Mouse (Mus musculus) hindbrain, embryonic 13.5 days (tissue): ENCODE measurements around the gene Por. TPM values are rescaled to one million over a fixed set of nuclear protein-coding genes. Genes with fewer than 3 reads are reported as not detected.

Source experiments
- ATAC-seq: fragments of 200-750 bp; cut with Nextera tagmentation; 2 replicates; pipeline ENCODE4 v1.8.0; 2017; ENCODE audit warnings: moderate TSS enrichment; ENCODE audit not compliant: low FRiP score
- H3K27ac ChIP-seq: fragments of 300-500 bp; sonication (generic); 2 replicates; pipeline ENCODE4 v1.5.1; 2015; ENCODE audit warnings: inconsistent platforms, mild to moderate bottlenecking, moderate library complexity
- H3K27me3 ChIP-seq: fragments of 300-500 bp; sonication (generic); 2 replicates; pipeline ENCODE4 v1.6.1; 2015; ENCODE audit warnings: mild to moderate bottlenecking, inconsistent platforms
- H3K36me3 ChIP-seq: fragments of 300-500 bp; sonication (generic); 2 replicates; pipeline ENCODE4 v1.6.1; 2015; ENCODE audit warnings: mild to moderate bottlenecking, inconsistent platforms
- H3K4me1 ChIP-seq: fragments of 300-500 bp; sonication (generic); replicated peaks from 2 replicates; pipeline ENCODE4 v1.6.1; 2015; ENCODE audit warnings: inconsistent platforms
- H3K4me2 ChIP-seq: fragments of 300-500 bp; sonication (generic); 2 replicates; pipeline ENCODE4 v1.6.1; 2015; ENCODE audit warnings: inconsistent platforms, mild to moderate bottlenecking, moderate library complexity
- H3K4me3 ChIP-seq: fragments of 300-500 bp; sonication (generic); 2 replicates; pipeline ENCODE4 v1.5.1; 2015; ENCODE audit warnings: mild to moderate bottlenecking, inconsistent platforms
- H3K9ac ChIP-seq: fragments of 300-500 bp; sonication (generic); 2 replicates; pipeline ENCODE4 v1.6.1; 2015; ENCODE audit warnings: mild to moderate bottlenecking, inconsistent platforms
- H3K9me3 ChIP-seq: fragments of 300-500 bp; sonication (generic); 2 replicates; pipeline ENCODE4 v1.6.1; 2016; ENCODE audit warnings: inconsistent platforms
- WGBS: fragments of 180-500 bp; shearing (Covaris S2); methylation state at CpG from one replicate; pipeline ENCODE4 v1.1.7; 2015; 5-methylcytosine and 5-hydroxymethylcytosine counted together
- polyA plus RNA-seq: library from polyadenylated mRNA; unstranded; fragments of >200 nt; fragmentation: Nextera tagmentation; extraction: Ambion mirVana; gene quantifications from 2 replicates; pipeline ENCODE4 v1.2.1, GENCODE M21; 2015

The Por gene
- polyA plus RNA-seq, 1 experiment from 2014 or later = 107 TPM

DNA sequence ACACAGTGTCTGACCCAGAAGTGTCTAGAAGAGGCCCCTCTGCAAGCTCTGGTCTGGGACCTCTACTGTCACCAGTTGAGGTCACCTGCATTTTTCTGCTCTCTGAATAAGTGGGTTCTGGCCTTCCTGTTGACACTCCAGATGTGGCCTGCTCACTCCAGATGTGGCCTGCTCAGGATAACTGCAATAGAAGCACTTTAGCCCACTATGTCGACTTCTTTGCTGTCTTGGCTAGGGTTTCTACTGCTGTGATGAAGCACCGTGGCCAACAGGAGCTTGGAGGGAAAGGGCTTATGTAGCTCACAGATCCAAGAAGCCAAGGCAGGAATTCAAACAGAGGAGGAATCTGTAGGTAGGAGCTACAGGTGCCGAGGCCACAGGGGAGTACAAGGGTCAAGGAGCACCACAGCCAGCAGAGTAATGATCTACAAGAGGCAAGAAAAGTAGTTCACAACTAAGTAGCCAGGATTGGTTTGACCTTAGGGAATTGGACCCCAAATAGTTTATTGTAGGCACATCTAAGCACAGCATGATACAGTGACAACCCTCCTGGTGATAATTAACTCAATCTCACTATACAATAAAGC lies 53.4 kb downstream of the Por start:
- no peaks in the 10 kb centered on the region for H3K27me3 ChIP-seq
- H3K36me3 ChIP-seq = peaks cover 19% of the 10 kb centered on the region
- no peak overlapping the region for H3K4me2 ChIP-seq
- peaks cover 56% of the 10 kb centered on the region for H3K4me1 ChIP-seq
- H3K9me3 ChIP-seq = no peaks in the 10 kb centered on the region
- H3K4me3 ChIP-seq = no peak overlapping the region
- no peak overlapping the region for H3K9ac ChIP-seq
- H3K27ac ChIP-seq = no peak overlapping the region
- ATAC-seq = no peak
- WGBS = 84% methylated on average over 3 of the region's 3 CpGs

DNA sequence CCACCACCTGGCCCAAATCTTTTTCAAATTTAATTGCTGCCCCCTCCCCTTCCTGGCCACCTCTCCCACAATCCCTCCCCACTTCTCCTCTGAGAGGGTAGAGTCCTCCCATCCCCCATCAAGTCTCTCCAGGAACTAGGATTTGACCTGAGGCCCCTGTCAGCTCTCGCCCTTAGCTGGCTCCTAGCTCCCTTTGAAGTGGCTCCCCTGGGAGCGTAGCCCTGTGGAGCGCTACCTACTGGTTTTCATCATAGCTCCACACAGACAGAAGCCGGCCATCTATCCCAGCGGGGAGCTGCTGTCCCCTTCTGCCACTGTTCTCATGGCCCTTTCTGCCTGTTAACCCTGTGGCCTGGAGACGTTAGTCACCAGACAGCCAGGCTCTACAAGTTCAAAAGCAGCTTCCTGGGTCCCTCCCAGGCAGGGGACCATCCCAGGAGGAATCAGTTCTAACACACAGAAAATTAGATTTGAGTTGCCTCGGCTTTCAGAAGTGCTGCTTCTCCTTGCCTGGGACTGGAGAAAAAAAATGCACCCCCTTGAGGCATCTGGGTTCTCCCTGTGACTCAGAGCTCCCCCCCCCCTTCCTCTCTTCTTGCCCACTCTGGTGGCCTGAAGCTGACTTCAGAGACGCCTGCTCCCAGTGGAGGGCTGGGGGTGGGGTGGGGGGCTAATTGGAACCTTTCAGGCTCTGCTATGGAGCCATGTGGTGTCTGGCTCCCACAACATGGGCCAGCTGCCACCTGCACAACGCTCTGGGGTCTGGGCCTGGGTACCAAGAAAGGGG lies 54.9 kb downstream of the Por start:
- Histone ChIP-seq H3K27me3 (no peaks in the 10 kb centered on the region), H3K9ac (peak overlapping the region; percentile 71), H3K9me3 (no peaks in the 10 kb centered on the region), H3K4me2 (peak overlapping the region; percentile 54), H3K4me1 (peaks cover 60% of the 10 kb centered on the region), H3K4me3 (no peak overlapping the region), H3K27ac (peak overlapping the region; percentile 96), H3K36me3 (peaks cover 21% of the 10 kb centered on the region)
- ATAC-seq = peak; percentile 72
- 3% methylated on average over 9 of the region's 9 CpGs for WGBS

DNA sequence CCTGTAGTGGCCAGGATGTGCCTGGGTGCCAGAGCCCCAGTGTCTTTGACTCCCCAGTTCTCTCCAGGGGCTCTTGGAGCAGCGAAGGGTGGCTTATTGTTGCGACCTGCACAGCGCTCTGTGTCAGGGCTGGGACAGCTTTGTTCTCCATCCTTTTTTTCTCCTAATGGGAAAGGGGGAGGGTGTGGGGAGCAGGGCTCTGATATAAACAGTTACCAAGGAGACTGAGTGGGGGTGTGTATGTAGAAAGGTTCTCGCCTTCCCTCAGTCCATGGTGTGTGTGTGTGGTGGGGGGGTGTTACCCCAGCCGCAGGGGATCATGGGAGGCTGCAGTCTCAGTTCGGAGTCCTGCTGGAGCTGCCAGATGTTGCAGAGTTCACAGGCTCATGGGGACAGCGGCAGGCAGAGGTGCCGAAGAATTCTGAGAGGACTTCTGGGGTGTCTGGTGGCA lies 55.6 kb downstream of the Por start:
- peak overlapping the region; percentile 54 for H3K4me2 ChIP-seq
- H3K4me1 ChIP-seq = peaks cover 56% of the 10 kb centered on the region

DNA sequence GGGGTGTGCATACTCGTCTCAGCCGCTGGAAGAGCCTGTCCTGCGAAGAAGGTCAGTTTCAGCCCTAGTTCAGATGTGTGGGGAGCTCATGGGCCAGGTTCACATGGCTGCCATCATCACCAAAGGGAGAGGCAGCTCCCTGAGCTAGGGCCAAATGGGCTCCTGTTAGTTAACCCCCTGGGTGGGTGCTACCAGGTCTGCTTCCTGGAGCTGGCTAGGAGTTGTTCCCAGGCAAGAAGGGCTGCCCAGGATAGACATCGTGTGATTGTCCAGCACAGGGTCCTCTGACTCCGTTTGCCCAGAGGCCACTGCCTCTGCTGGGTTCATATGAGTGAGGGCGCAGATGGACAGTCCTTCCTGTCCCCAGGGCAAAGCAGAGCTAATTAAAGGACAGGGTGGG lies 56.2 kb downstream of the Por start:
- no peaks in the 10 kb centered on the region for H3K27me3 ChIP-seq
- peak overlapping the region; percentile 54 for H3K4me2 ChIP-seq
- H3K9me3 ChIP-seq = no peaks in the 10 kb centered on the region
- 21% methylated on average over 6 of the region's 6 CpGs for WGBS
- ATAC-seq = peak; percentile 4; the same call in 1 of the 2 replicates
- peak overlapping the region; percentile 96 for H3K27ac ChIP-seq
- peaks cover 29% of the 10 kb centered on the region for H3K36me3 ChIP-seq
- peaks cover 56% of the 10 kb centered on the region for H3K4me1 ChIP-seq
- peak overlapping the region; percentile 71 for H3K9ac ChIP-seq
- H3K4me3 ChIP-seq = peak overlapping the region; percentile 27

More for the DNA sequence above, 55.6 kb downstream of the Por start:
- Histone ChIP-seq H3K9ac (peak overlapping the region; percentile 71), H3K27me3 (no peaks in the 10 kb centered on the region), H3K27ac (peak overlapping the region; percentile 96), H3K9me3 (no peaks in the 10 kb centered on the region), H3K36me3 (peaks cover 23% of the 10 kb centered on the region), H3K4me3 (peak overlapping the region; percentile 27)
- ATAC-seq = peak; percentile 92
- WGBS = 4% methylated on average over 8 of the region's 8 CpGs

DNA sequence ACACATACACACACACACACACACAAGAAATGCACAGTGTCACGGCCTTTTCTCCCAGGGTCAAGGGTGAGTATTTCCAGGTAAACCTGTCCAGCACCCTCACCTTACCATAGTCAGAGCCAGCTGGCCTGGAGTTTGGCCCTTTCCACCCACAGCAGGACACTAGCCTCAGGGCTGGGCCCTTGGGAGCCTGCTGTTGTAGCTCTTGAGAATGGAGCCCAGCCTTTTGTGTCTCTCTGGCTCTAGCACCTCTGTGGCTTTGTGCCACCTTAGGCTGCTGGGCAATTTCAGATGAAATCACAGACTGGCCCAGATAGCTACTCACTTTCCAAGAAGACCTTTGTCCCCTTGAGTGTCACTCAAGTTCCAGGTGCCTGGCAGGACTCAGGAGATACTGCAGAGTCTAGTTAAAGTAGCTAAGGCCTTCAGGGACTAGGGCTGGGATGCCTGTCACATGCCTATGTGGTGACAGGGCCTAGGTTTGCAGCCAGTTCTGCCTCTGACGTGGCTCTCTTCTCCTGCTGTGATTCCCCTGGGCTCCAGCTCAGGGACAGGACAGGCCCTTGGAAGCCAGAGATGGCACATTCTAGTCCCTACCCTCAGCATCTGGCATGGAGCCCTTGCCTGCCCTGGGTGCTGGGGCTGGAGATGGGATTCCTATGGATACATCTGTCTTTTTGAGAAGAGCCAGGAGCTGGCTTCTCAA lies 57.0 kb downstream of the Por start:
- ATAC-seq = no peak
- Histone ChIP-seq H3K27ac (peak overlapping the region; percentile 96), H3K9me3 (no peaks in the 10 kb centered on the region), H3K4me2 (peak overlapping the region; percentile 54), H3K9ac (peak overlapping the region; percentile 71), H3K4me3 (peak overlapping the region; percentile 27; the same call in 1 of the 2 replicates), H3K27me3 (no peaks in the 10 kb centered on the region), H3K4me1 (peaks cover 56% of the 10 kb centered on the region), H3K36me3 (peaks cover 37% of the 10 kb centered on the region)
- WGBS = 78% methylated on average over 2 of the region's 2 CpGs

DNA sequence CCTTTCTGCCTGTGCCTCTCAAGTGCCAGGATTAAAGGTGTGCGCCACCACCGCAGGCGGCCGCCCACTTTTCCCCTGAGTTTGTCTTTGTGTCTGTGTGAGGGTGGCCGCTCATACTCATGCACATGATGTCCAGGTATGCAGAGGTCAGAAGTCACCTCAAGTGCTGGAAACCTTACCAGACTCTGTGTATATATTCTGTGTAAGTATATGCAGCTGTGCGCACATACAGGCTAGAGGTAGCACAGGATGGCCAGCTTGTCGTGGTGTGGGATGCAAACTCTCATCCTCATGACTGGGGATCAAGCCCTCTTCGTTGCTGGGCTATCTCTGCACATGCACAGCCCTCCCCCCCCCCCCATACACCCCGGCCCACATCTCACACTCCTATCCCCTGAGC lies 58.0 kb downstream of the Por start:
- Histone ChIP-seq H3K4me1 (peaks cover 56% of the 10 kb centered on the region), H3K36me3 (peaks cover 47% of the 10 kb centered on the region)

DNA sequence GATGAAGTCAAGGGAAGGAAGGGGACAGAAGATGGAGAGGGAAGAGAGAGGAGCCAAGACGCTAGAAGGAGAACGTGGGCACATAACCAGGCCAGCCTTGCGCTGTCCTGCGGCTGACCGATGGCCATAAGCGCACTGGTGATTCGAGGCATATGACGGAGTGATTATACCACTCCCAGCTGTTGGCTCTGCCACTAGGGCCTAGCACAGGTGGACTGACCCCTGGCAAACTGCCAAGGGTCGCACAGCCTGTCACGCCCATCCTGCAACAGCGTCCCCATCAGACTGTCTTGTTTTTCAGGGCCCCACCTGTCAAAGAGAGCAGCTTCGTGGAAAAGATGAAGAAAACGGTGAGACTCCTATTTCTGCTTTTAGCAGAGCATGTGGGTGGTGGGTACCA lies 58.5 kb downstream of the Por start:
- Histone ChIP-seq H3K36me3 (peaks cover 52% of the 10 kb centered on the region), H3K9me3 (no peaks in the 10 kb centered on the region), H3K27ac (no peak overlapping the region), H3K4me2 (no peak overlapping the region), H3K4me1 (peaks cover 52% of the 10 kb centered on the region), H3K4me3 (no peak overlapping the region), H3K9ac (no peak overlapping the region), H3K27me3 (no peaks in the 10 kb centered on the region)
- no peak for ATAC-seq
- WGBS = 95% methylated on average over 13 of the region's 13 CpGs

More for the DNA sequence above, 58.0 kb downstream of the Por start:
- Histone ChIP-seq H3K27ac (no peak overlapping the region), H3K27me3 (no peaks in the 10 kb centered on the region), H3K9ac (no peak overlapping the region), H3K9me3 (no peaks in the 10 kb centered on the region), H3K4me2 (no peak overlapping the region), H3K4me3 (no peak overlapping the region)
- 93% methylated on average over 9 of the region's 9 CpGs for WGBS
- no peak for ATAC-seq

DNA sequence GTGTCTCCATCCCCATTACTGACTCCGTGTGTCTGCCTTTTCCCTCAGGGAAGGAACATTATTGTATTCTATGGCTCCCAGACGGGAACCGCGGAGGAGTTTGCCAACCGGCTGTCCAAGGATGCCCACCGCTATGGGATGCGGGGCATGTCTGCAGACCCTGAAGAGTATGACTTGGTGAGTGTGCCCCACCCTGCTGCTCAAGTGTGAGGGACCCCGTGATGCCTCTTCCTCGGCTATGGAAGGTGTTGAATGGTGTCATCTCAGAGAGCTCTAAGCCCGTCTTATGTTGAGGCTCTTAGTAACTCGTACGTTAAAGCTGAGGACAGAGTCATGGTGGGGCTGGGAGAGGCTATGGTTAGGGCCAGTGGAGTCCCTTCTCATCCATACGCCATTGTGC lies 59.5 kb downstream of the Por start:
- WGBS = 86% methylated on average over 13 of the region's 13 CpGs
- Histone ChIP-seq H3K4me1 (peaks cover 44% of the 10 kb centered on the region), H3K9me3 (no peaks in the 10 kb centered on the region), H3K9ac (no peak overlapping the region), H3K36me3 (peaks cover 62% of the 10 kb centered on the region), H3K4me3 (no peak overlapping the region), H3K4me2 (no peak overlapping the region), H3K27me3 (no peaks in the 10 kb centered on the region), H3K27ac (no peak overlapping the region)
- no peak for ATAC-seq

DNA sequence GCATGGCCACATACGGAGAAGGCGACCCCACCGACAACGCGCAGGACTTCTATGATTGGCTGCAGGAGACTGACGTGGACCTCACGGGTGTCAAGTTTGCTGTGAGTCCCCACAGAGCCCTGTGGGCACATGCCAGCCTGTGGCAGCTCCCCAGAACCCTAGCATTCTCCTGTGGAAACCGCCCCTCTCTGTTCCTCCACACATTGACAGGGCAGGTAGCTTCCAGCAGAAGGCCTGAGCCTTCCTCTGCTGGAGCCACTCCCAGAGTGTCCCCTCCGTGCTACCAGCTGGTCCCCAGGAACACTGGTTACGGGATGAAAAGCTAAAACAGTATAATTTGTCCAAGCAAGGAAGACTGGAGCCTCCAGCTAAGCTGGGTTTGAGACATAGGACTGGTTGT lies 60.4 kb downstream of the Por start:
- Histone ChIP-seq H3K9me3 (no peaks in the 10 kb centered on the region), H3K4me2 (no peak overlapping the region), H3K4me3 (no peak overlapping the region), H3K36me3 (peaks cover 72% of the 10 kb centered on the region), H3K27me3 (no peaks in the 10 kb centered on the region), H3K4me1 (peaks cover 34% of the 10 kb centered on the region), H3K9ac (no peak overlapping the region), H3K27ac (no peak overlapping the region)
- 93% methylated on average over 10 of the region's 10 CpGs for WGBS
- ATAC-seq = no peak

DNA sequence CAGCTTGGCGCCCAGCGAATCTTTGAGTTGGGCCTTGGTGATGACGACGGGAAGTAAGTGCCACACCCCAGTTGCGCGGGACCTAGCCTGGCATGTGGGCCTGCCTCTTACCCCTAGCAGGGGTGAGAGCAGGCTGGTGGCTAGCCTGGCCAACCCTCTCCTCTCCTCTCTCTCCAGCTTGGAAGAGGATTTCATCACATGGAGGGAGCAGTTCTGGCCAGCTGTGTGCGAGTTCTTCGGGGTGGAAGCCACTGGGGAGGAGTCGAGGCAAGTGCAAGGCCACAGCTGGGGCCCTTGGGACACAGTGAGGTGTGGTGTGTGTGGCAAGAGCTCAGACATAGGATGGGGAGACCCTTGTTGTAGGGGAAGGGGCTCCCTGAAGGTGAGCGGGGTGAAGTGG lies 61.1 kb downstream of the Por start:
- H3K4me1 ChIP-seq = peaks cover 28% of the 10 kb centered on the region
- no peak overlapping the region for H3K4me3 ChIP-seq
- H3K9ac ChIP-seq = no peak overlapping the region
- H3K27ac ChIP-seq = no peak overlapping the region
- no peaks in the 10 kb centered on the region for H3K9me3 ChIP-seq
- H3K4me2 ChIP-seq = no peak overlapping the region
- ATAC-seq = no peak
- H3K36me3 ChIP-seq = peaks cover 78% of the 10 kb centered on the region
- no peaks in the 10 kb centered on the region for H3K27me3 ChIP-seq
- 95% methylated on average over 10 of the region's 10 CpGs for whole genome bisulfite sequencing

DNA sequence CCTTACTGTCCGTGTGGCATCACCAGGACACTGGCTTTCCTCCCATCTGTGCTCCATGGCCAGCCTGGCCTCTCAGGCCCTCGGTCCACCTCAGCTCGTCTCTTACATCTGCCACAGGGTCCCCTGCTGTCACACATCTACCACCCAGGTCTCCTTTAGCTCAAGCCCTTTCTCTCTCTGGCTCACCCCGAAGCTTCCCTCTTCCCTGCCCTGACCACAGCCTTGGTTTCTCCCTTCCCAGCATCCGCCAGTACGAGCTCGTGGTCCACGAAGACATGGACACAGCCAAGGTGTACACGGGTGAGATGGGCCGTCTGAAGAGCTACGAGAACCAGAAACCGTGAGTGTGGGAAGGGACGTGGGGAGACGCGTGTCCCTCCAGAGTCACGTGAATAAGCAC lies 61.5 kb downstream of the Por start:
- 94% methylated on average over 16 of the region's 16 CpGs for whole genome bisulfite sequencing
- ATAC-seq = no peak
- Histone ChIP-seq H3K36me3 (peaks cover 82% of the 10 kb centered on the region), H3K4me2 (no peak overlapping the region), H3K27me3 (no peaks in the 10 kb centered on the region), H3K9ac (no peak overlapping the region), H3K4me1 (peaks cover 24% of the 10 kb centered on the region), H3K9me3 (no peaks in the 10 kb centered on the region), H3K27ac (no peak overlapping the region), H3K4me3 (no peak overlapping the region)

DNA sequence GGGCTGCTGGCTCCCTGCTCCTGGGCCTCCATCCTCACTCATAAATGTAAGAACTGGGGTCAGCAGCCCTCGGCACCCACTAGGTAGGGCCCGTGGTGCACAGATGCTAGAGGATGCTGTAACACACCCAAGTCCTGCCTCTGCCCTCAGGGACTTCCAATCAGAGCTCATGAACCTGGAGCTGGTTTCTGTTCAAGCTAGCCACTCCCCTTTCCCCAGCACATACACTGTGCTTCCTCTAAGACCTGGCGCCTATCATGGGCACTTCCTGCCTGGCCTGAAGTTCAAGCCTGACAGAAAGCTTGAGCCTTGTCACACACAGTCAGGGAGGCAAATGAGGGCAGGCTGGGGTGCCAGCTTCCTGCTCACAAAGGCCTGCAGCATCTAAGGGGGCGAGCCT lies 63.2 kb downstream of the Por start:
- no peak overlapping the region for H3K4me3 ChIP-seq
- ATAC-seq = no peak
- no peaks in the 10 kb centered on the region for H3K27me3 ChIP-seq
- H3K36me3 ChIP-seq = peaks cover 99% of the 10 kb centered on the region
- no peaks in the 10 kb centered on the region for H3K9me3 ChIP-seq
- H3K27ac ChIP-seq = no peak overlapping the region
- peaks cover 6% of the 10 kb centered on the region; the same call in 1 of the 2 replicates for H3K4me1 ChIP-seq
- no peak overlapping the region for H3K9ac ChIP-seq
- no peak overlapping the region for H3K4me2 ChIP-seq
- WGBS = 89% methylated on average over 4 of the region's 4 CpGs
